Mouse (Mus musculus): ENCODE results near the gene Map3k5.

DNA sequence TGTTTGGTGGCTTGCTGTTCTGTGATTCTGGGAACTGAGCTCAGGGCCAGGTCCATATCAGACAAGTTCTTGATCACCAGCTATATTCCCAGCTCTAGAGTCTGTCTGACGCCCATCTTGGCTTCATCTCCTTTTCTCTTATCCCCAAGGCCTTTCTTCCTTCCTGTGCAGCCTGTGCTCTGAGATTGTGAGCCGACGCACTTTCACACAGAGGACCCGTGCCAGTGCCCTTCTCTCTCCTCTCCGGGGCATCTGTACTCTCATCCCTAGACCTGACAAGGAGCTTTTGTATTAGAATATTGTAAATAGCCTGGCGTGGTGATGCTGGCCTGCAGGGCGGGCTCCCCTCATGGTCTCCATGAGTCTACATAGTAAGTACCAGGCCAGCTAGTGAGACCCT is 221.1 kb downstream of the Map3k5 start:
- TF ChIP-seq POLR2A (IDR thresholded peaks at IDR 0.05; ENCODE audit: borderline replicate concordance, insufficient read depth, low read length) (no peak), CTCF (IDR thresholded peaks at IDR 0.05; ENCODE audit: borderline replicate concordance, insufficient read depth, low read depth, low read length) (no peak)

All from cerebellum, adult 2 months (tissue).